Mouse (Mus musculus): ENCODE results near the gene Gm14085.

DNA sequence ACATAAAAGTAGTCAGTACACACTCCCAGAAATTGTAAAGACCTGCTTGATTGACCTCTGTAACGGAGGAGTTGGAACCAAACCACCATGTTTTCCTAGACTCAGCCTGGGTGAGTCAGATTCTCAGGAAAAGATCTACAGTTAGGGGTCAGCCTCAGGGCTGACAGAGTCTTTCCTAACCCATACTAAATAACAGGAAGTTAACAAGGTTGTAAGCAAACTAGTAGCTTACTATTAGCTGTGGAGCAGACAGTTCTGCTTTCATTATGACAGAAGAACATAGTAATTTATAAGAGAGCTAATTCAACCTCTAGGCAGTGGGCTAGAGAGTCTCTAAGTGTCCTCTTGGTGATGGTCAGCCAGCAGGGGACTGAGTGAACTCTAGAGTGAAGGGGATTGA lies 87.7 kb downstream of the Gm14085 start:
- no peak for TF ChIP-seq EP300 (IDR thresholded peaks at IDR 0.05; ENCODE audit: low read depth)
- TF ChIP-seq CTCF (IDR thresholded peaks at IDR 0.05; ENCODE audit: low read depth), result no peak
